Mouse (Mus musculus): ENCODE results near the gene Ambp.

DNA sequence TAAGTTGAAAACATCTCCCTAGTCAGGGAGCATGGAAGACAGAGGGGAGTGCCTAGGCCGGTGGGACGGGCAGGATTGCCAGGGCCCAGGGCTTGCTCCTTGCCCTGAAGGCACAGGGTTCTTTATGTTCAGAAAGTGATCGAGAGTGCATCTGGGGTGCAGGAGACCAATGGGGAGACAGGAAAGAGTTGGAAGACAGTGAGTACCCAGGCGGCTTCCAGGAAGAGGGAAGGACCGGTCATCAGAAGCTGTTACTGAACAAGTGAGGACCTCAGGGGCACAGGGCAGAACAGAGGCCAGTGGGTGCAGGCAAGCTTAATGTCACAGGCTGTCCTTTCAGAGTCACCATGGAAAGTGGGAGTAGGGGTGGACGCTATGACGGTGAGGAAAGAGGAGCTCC is 3.6 kb upstream of the Ambp start:
- TF ChIP-seq POLR2A (IDR thresholded peaks at IDR 0.05; ENCODE audit: insufficient read depth, low read length), result no peak
- TF ChIP-seq EP300 (IDR thresholded peaks at IDR 0.05; ENCODE audit: insufficient read depth, low read depth, low read length), result no peak
- no peak for TF ChIP-seq CTCF (IDR thresholded peaks at IDR 0.05; ENCODE audit: low read depth, low read length)
